Mouse (Mus musculus) cerebellum, adult 2 months (tissue): ENCODE measurements at regions not wholly inside any gene's neighbourhood (a gene's known extent, or its start where the extent isn't known, plus 50 kb on each side); places are given as distances from the start of the nearest gene placed in this dataset.

Source experiments
- DNase-seq, 2 experiments: peaks; one replicate each; pipeline ENCODE4 v3.0.0; 2021
- H3K27ac ChIP-seq: fragments of 200-500 bp; 2 replicates; pipeline ENCODE4 v1.5.1; 2012; ENCODE audit warnings: low read length, control low read depth, inconsistent platforms; ENCODE audit not compliant: insufficient read depth
- H3K27me3 ChIP-seq: fragments of 200-500 bp; 2 replicates; pipeline ENCODE4 v1.6.1; 2012; ENCODE audit warnings: inconsistent platforms, mild to moderate bottlenecking, low read length, moderate library complexity; ENCODE audit not compliant: control insufficient read depth, insufficient read depth
- H3K4me1 ChIP-seq: fragments of 200-500 bp; 2 replicates; pipeline ENCODE4 v1.6.1; 2011; ENCODE audit warnings: low read length; ENCODE audit not compliant: control insufficient read depth, insufficient read depth
- H3K4me3 ChIP-seq: fragments of 200-500 bp; replicated peaks from 2 replicates; pipeline ENCODE3; 2011; ENCODE audit warnings: mild to moderate bottlenecking, low read depth, low read length, control low read depth; ENCODE audit not compliant: insufficient read depth
- CTCF ChIP-seq: fragments of 200-500 bp; IDR thresholded peaks from 2 replicates; pipeline ENCODE4 v1.5.1; 2011; ENCODE audit warnings: low read depth, mild to moderate bottlenecking, control low read depth, low read length, moderate library complexity, borderline replicate concordance; ENCODE audit not compliant: insufficient read depth
- POLR2A ChIP-seq: fragments of 200-500 bp; IDR thresholded peaks from 2 replicates; pipeline ENCODE4 v1.6.1; 2011; ENCODE audit warnings: low read length, control low read depth, borderline replicate concordance; ENCODE audit not compliant: insufficient read depth
- WGBS: fragments of 180-500 bp; shearing (Covaris S2); methylation state at CpG from one replicate; pipeline ENCODE4 v1.1.7; 2018; 5-methylcytosine and 5-hydroxymethylcytosine counted together

DNA sequence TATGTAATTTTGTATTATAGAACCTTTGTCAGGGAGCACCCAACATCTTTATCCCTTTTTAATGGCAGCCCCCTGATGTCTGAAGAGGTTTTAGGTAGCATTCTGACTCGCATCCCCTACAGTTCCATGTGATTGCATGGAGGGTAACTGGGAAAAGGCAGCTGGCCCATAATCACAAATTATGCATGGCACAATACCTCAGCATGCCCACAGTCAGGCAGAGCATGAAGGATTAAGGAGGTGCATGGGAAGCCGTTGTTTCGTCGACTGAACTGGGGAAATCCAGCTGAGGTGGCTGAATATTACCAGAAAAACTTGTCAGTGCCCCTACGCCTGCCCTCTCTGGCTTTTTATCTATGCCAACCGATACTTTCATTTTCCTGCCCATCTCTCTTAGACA, 272.8 kb upstream of the Nbea start:
- 53% methylated on average over 6 of the region's 6 CpGs for WGBS
- TF ChIP-seq CTCF (no peak), POLR2A (no peak)
- Histone ChIP-seq H3K27me3 (no peaks in the 10 kb centered on the region), H3K27ac (no peak overlapping the region), H3K4me1 (no peaks in the 10 kb centered on the region; the same call in 1 of the 2 replicates), H3K4me3 (no peak overlapping the region)
- DNase-seq, result no peak

GRCm38 (mm10) chr3:56438900-56439299, 255.4 kb upstream of the Nbea start:
- H3K4me1 ChIP-seq, result peaks cover 2% of the 10 kb centered on the region; the same call in 1 of the 2 replicates
- TF ChIP-seq CTCF, result no peak
- H3K27ac ChIP-seq, result no peak overlapping the region
- H3K27me3 ChIP-seq, result no peaks in the 10 kb centered on the region
- DNase-seq, result no peak
- H3K4me3 ChIP-seq, result no peak overlapping the region
- WGBS, result 64% methylated on average over 5 of the region's 5 CpGs

GRCm38 (mm10) chr3:56438020-56438747, 254.7 kb upstream of the Nbea start:
- DNase-seq, result no peak
- TF ChIP-seq CTCF (no peak), POLR2A (no peak)
- Histone ChIP-seq H3K27ac (no peak overlapping the region), H3K4me1 (peaks cover 5% of the 10 kb centered on the region), H3K4me3 (no peak overlapping the region), H3K27me3 (no peaks in the 10 kb centered on the region)
- 44% methylated on average over 12 of the region's 12 CpGs for WGBS

DNA sequence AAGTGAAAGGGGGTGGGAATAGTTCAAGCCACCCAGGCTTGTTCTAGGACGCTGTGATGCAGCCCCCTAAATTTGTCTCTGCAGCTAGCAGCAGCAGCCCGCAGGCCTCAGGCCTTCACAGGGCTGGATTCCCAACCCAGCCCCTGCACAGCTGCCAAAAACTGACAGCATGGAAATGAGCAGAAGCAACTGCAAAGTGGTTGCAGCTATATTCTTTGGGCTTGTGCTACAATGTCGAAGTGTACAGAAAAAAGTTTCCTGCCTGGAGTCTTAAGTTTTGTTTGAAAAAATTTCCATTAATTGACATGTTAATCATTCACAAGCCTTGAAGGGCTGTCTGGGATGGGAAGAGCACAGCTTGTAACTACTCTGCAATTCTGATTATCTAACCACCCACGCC, 253.6 kb upstream of the Nbea start:
- no peak overlapping the region for H3K4me3 ChIP-seq
- no peak for TF ChIP-seq POLR2A
- no peak for TF ChIP-seq CTCF
- no peak overlapping the region for H3K27ac ChIP-seq
- H3K4me1 ChIP-seq, result peaks cover 5% of the 10 kb centered on the region
- 67% methylated on average over 4 of the region's 4 CpGs for WGBS
- H3K27me3 ChIP-seq, result no peaks in the 10 kb centered on the region
- DNase-seq, result no peak

DNA sequence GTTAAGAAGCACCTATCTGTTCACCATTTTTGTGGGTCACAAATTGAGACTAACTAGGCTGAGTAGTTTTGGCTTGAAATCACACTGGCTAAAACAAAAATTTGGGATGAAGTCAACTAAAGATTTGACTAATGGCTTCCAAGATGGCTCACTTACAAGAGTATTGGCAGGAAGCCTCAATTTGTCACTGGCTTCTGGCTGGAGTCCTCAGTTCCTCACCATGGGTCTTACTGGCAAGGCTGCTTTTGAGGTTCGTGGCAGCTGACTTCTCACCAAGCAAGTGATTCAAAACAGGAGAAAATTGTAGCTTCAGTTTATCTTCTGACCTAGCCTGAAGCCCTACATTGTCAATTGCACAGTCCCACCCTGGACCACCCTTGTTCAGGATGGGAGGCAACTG, 250.0 kb upstream of the Nbea start:
- Histone ChIP-seq H3K4me3 (no peak overlapping the region), H3K27me3 (no peaks in the 10 kb centered on the region), H3K27ac (no peak overlapping the region), H3K4me1 (peaks cover 5% of the 10 kb centered on the region)
- TF ChIP-seq POLR2A (no peak), CTCF (no peak)
- DNase-seq, result peak; percentile 30 to 71
- WGBS, result 0% methylated on average over 1 of the region's 1 CpGs

DNA sequence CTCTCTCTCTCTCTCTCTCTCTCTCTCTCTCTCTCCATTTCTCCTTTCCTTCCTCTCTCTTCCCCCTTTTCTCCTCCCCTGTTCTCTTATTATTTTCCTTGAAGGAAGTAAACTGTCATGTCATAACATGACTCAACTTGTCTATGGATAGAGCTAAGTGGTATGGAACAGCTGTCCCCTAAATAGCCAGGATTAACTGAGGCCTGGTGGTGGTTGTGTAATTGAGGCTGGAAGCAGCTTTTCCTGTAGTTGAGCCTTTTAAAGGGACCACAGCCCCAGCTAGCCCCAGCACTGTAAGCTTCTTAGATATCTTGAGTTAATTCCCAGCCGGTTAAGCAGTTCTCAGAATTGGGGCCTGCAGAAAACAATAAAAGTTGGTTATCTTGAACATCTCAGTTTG, 243.7 kb upstream of the Nbea start:
- TF ChIP-seq POLR2A, result no peak
- TF ChIP-seq CTCF, result no peak
- DNase-seq, result no peak
- Histone ChIP-seq H3K4me1 (no peaks in the 10 kb centered on the region), H3K4me3 (no peak overlapping the region), H3K27me3 (no peaks in the 10 kb centered on the region), H3K27ac (no peak overlapping the region)
- WGBS, result 100% methylated on average over 1 of the region's 1 CpGs

GRCm38 (mm10) chr3:56397851-56398496, 214.5 kb upstream of the Nbea start:
- no peak overlapping the region for H3K27ac ChIP-seq
- H3K27me3 ChIP-seq, result no peaks in the 10 kb centered on the region
- 94% methylated on average over 4 of the region's 4 CpGs for WGBS
- no peak overlapping the region for H3K4me3 ChIP-seq
- no peak for TF ChIP-seq POLR2A
- no peak for TF ChIP-seq CTCF
- no peaks in the 10 kb centered on the region for H3K4me1 ChIP-seq
- no peak for DNase-seq

GRCm38 (mm10) chr3:56393134-56393533, 209.6 kb upstream of the Nbea start:
- no peak overlapping the region for H3K4me3 ChIP-seq
- 94% methylated on average over 5 of the region's 5 CpGs for WGBS
- no peaks in the 10 kb centered on the region for H3K4me1 ChIP-seq
- H3K27ac ChIP-seq, result no peak overlapping the region
- H3K27me3 ChIP-seq, result no peaks in the 10 kb centered on the region
- no peak for DNase-seq
- no peak for TF ChIP-seq POLR2A
- TF ChIP-seq CTCF, result no peak
